Mouse (Mus musculus): Measurements from ENCODE around the gene Eif3d. TPM values are rescaled to one million over a fixed set of nuclear protein-coding genes. Genes with fewer than 3 reads are reported as not detected.
A peak's percentile ranks its signal among the peaks of the same experiment; 100 is the strongest.
"Not testable (repeated sequence)": the region's sequence is repeated elsewhere in the genome, so short reads cannot be mapped to it uniquely, and the experiment has no call there.

Gene Eif3d
- total RNA-seq (2012; rRNA removed) = 340 and 419 TPM in 2 replicates

DNA sequence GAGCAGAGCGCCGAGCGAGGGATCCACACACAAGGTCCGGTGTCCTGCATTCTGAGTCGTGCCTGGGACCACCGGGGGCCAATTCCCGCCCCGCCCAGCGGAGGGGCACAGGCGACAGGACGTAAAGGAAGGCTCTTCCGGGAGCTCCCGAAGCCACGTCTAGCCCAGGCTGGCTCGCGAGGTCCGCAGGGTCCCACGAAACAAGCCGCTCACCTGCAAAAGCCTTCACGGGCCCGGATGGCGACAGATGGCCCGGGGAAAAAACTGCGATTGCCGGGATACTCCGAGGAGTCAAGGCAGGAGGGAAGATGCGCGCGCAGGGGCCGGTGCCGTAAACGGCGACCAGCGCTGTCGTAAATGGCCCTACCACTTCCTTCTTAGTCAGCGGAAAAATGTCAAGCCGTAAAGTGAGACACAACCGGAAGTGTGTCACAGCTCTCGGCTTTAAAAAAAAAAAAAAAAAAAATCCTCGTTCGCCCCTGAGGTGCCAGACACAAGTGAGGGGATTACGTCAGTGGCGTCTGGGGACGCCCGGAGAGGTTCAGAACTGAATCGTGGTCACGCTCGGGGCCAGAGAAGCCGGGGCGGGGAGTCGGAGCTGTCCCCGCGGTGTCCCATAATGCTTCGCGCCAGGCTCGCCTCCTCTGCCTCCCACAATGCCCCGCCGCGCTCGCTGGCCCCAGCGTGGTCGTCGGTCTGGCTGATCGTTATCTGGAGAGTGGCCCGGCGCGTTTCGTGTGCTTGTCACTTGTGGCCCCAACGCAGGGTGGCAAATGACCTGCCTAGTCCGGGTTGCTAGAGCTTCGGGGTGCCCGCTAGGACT, at the start of gene Eif3d:
Gene Eif3d (minus strand): TSS at position 344 of the 823 bp plus-strand sequence.
- Histone ChIP-seq H3K27ac (ENCODE audit: insufficient read depth, low read depth, low read length, poor library complexity, severe bottlenecking) (peak within 1 kb of the TSS; percentile 93), H3K4me1 (ENCODE audit: control insufficient read depth in 2 of 2, insufficient read depth in 2 of 2, low read length in 2 of 2, poor library complexity in 1 of 2) (peaks cover 4 to 6% of the 10 kb centered on the region in 2 experiments; a peak in 2 of 4 replicates), H3K9ac (ENCODE audit: insufficient read depth, low read depth, low read length, poor library complexity, severe bottlenecking) (peak within 1 kb of the TSS; percentile 92), H3K9me3 (ENCODE audit: control insufficient read depth, insufficient read depth, low read depth, low read length) (no peaks in the 10 kb centered on the region), H3K36me3 (ENCODE audit: control insufficient read depth, insufficient read depth, low read length, poor library complexity, severe bottlenecking) (peaks cover 32% of the 10 kb centered on the region), H3K4me3 (ENCODE audit: insufficient read depth in 1 of 2, low read depth in 1 of 2, low read length in 2 of 2, poor library complexity in 1 of 2, severe bottlenecking in 1 of 2) (peak within 1 kb of the TSS; percentile 81 to 83)
- TF ChIP-seq ZNF384 (IDR thresholded peaks at IDR 0.05; ENCODE audit: low read depth, low read length) = peak; percentile 100
- peak; percentile 75 for TF ChIP-seq HCFC1 (IDR thresholded peaks at IDR 0.05; ENCODE audit: borderline replicate concordance, insufficient read depth, low read length)
- TF ChIP-seq CHD2 (IDR thresholded peaks at IDR 0.05; ENCODE audit: low read depth, low read length) = 0 out of 2 replicates have a peak, but pooled peaks have one; percentile 12
- TF ChIP-seq ZC3H11A (IDR thresholded peaks at IDR 0.05; ENCODE audit: borderline replicate concordance, low read depth, low read length) = no peak
- TF ChIP-seq MAFK (IDR thresholded peaks at IDR 0.05; ENCODE audit: insufficient read depth, low read depth, low read length) = peak; percentile 97
- in situ Hi-C loops (cut with MboI; ENCODE audit: low sequenced_read_pairs in 2 of 2, unreplicated experiment in 2 of 2) = no loop called here
- peak; percentile 93 for DNase-seq (ENCODE audit: low read depth, low spot score)

DNA sequence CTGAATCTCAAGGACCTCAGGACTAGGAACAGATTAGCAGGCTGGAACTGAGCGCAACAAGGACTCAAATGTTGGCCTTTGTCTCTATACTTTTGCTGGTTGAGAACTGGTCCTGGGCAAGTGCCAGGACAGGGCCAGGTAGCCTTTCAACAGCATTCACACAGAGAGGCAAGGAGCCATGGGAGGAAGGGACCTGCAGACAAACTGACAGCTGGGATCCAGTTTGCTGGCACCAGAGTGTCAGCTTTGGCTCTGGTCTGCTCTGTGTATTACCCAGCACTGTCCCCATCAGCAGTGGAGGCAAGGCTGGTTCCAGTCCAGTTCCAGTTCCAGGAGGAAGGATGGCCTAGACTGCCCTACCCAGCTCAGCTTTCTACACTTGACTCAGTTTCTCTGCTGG, 43.4 kb upstream of the Eif3d start:
- no peaks in the 10 kb centered on the region for H3K36me3 ChIP-seq (ENCODE audit: control insufficient read depth, insufficient read depth, low read length, poor library complexity, severe bottlenecking)
- in situ Hi-C loops (cut with MboI; ENCODE audit: low sequenced_read_pairs in 2 of 2, unreplicated experiment in 2 of 2) = no loop called here

DNA sequence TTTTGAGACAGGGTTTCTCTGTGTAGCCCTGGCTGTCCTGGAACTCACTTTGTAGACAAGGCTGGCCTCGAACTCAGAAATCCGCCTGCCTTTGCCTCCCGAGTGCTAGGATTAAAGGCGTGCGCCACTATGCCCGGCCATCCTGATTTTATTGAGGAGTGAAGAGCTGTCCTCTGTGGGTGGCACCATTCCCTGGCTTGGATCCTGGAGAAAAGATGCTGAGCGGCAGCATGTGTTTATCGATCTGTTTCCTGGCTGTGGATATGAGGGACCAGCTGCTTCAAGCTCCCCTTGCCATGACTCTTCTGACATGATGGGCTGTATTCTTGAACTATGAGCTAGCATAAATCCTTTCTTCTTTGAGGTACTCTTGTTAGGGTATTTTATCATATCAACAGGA, 37.6 kb upstream of the Eif3d start:
- in situ Hi-C loops (cut with MboI; ENCODE audit: low sequenced_read_pairs in 2 of 2, unreplicated experiment in 2 of 2); DNase-seq (ENCODE audit: low read depth, low spot score): not testable (repeated sequence)

More for the DNA sequence above, 43.4 kb upstream of the Eif3d start:
- DNase-seq (ENCODE audit: low read depth, low spot score) = no peak
- TF ChIP-seq ZC3H11A (IDR thresholded peaks at IDR 0.05; ENCODE audit: borderline replicate concordance, low read depth, low read length) = no peak
- no peak for TF ChIP-seq CHD2 (IDR thresholded peaks at IDR 0.05; ENCODE audit: low read depth, low read length)
- no peak for TF ChIP-seq HCFC1 (IDR thresholded peaks at IDR 0.05; ENCODE audit: borderline replicate concordance, insufficient read depth, low read length)
- TF ChIP-seq ZNF384 (IDR thresholded peaks at IDR 0.05; ENCODE audit: low read depth, low read length) = no peak
- TF ChIP-seq MAFK (IDR thresholded peaks at IDR 0.05; ENCODE audit: insufficient read depth, low read depth, low read length) = no peak
- no peaks in the 10 kb centered on the region for H3K9me3 ChIP-seq (ENCODE audit: control insufficient read depth, insufficient read depth, low read depth, low read length)
- H3K4me1 ChIP-seq (ENCODE audit: control insufficient read depth in 2 of 2, insufficient read depth in 2 of 2, low read length in 2 of 2, poor library complexity in 1 of 2) = no peaks in the 10 kb centered on the region
- H3K27ac ChIP-seq (ENCODE audit: insufficient read depth, low read depth, low read length, poor library complexity, severe bottlenecking) = no peak overlapping the region
- H3K4me3 ChIP-seq (ENCODE audit: insufficient read depth in 1 of 2, low read depth in 1 of 2, low read length in 2 of 2, poor library complexity in 1 of 2, severe bottlenecking in 1 of 2) = no peak overlapping the region
- no peak overlapping the region for H3K9ac ChIP-seq (ENCODE audit: insufficient read depth, low read depth, low read length, poor library complexity, severe bottlenecking)

DNA sequence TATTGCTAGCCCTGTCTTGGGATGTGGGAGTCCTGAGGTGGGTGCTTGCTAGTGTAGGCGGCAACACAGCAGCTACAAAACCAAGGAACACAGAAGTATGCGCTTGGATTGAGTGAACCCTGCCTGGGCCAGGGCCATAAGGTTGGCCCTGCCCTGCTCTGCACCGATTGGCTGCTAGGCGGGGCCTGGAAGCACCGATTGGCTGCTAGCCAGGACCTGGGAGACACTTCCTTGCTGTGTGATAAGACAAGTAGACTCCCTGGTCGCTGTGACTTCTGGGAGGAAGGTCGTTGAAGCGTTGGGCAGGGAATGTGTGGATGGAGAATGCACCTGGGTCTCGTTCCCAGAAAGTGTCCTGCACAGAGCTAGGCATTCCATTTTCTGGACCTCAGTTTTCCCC, 33.3 kb upstream of the Eif3d start:
- peak; percentile 63 for DNase-seq (ENCODE audit: low read depth, low spot score)
- TF ChIP-seq ZC3H11A (IDR thresholded peaks at IDR 0.05; ENCODE audit: borderline replicate concordance, low read depth, low read length) = no peak
- no peak for TF ChIP-seq HCFC1 (IDR thresholded peaks at IDR 0.05; ENCODE audit: borderline replicate concordance, insufficient read depth, low read length)
- TF ChIP-seq CHD2 (IDR thresholded peaks at IDR 0.05; ENCODE audit: low read depth, low read length) = no peak
- no peak for TF ChIP-seq ZNF384 (IDR thresholded peaks at IDR 0.05; ENCODE audit: low read depth, low read length)
- TF ChIP-seq MAFK (IDR thresholded peaks at IDR 0.05; ENCODE audit: insufficient read depth, low read depth, low read length) = no peak
- no peak overlapping the region; the same call in 1 of the 2 replicates for H3K9ac ChIP-seq (ENCODE audit: insufficient read depth, low read depth, low read length, poor library complexity, severe bottlenecking)
- no peaks in the 10 kb centered on the region for H3K9me3 ChIP-seq (ENCODE audit: control insufficient read depth, insufficient read depth, low read depth, low read length)
- no peaks in the 10 kb centered on the region for H3K36me3 ChIP-seq (ENCODE audit: control insufficient read depth, insufficient read depth, low read length, poor library complexity, severe bottlenecking)
- H3K4me1 ChIP-seq (ENCODE audit: control insufficient read depth in 2 of 2, insufficient read depth in 2 of 2, low read length in 2 of 2, poor library complexity in 1 of 2) = peaks cover 18 to 53% of the 10 kb centered on the region in 2 experiments
- in situ Hi-C loops (cut with MboI; ENCODE audit: low sequenced_read_pairs in 2 of 2, unreplicated experiment in 2 of 2) = no loop called here
- H3K27ac ChIP-seq (ENCODE audit: insufficient read depth, low read depth, low read length, poor library complexity, severe bottlenecking) = no peak overlapping the region
- H3K4me3 ChIP-seq (ENCODE audit: insufficient read depth in 1 of 2, low read depth in 1 of 2, low read length in 2 of 2, poor library complexity in 1 of 2, severe bottlenecking in 1 of 2) = peak overlapping the region in 1 of 2 experiments; percentile 24; a peak in 2 of 4 replicates

More for the DNA sequence above, 37.6 kb upstream of the Eif3d start:
- not testable (repeated sequence) for H3K9me3 ChIP-seq (ENCODE audit: control insufficient read depth, insufficient read depth, low read depth, low read length); H3K27ac ChIP-seq (ENCODE audit: insufficient read depth, low read depth, low read length, poor library complexity, severe bottlenecking); H3K9ac ChIP-seq (ENCODE audit: insufficient read depth, low read depth, low read length, poor library complexity, severe bottlenecking); H3K36me3 ChIP-seq (ENCODE audit: control insufficient read depth, insufficient read depth, low read length, poor library complexity, severe bottlenecking); H3K4me3 ChIP-seq (ENCODE audit: insufficient read depth in 1 of 2, low read depth in 1 of 2, low read length in 2 of 2, poor library complexity in 1 of 2, severe bottlenecking in 1 of 2)
- H3K4me1 ChIP-seq (ENCODE audit: control insufficient read depth in 2 of 2, insufficient read depth in 2 of 2, low read length in 2 of 2, poor library complexity in 1 of 2) = peaks cover 6 to 37% of the 10 kb centered on the region in 2 experiments

Measured in ES-E14 (cell line).